Mouse (Mus musculus) testis, adult 2 months (tissue): ENCODE data around the gene Plek.

Source experiments
- CTCF ChIP-seq: fragments of 200-500 bp; IDR thresholded peaks from 2 replicates; pipeline ENCODE4 v1.5.1; 2012; ENCODE audit warnings: low read depth, mild to moderate bottlenecking, inconsistent platforms, low read length, moderate library complexity; ENCODE audit not compliant: control insufficient read depth, insufficient read depth, insufficient replicate concordance
- POLR2A ChIP-seq: fragments of 200-500 bp; IDR thresholded peaks from 2 replicates; pipeline ENCODE4 v1.6.1; 2012; ENCODE audit warnings: low read depth, mild to moderate bottlenecking, inconsistent platforms, low read length, moderate library complexity; ENCODE audit not compliant: control insufficient read depth

- TF ChIP-seq POLR2A (no peak), CTCF (no peak)
These were observed 31.7 kb upstream of the Plek start for GRCm38 (mm10) chr11:17083866-17084265.
